Mouse (Mus musculus) olfactory bulb, adult 2 months (tissue): ENCODE measurements around the gene Gm960. TPM values are rescaled to one million over a fixed set of nuclear protein-coding genes. Genes with fewer than 3 reads are reported as not detected.

Source experiments
- H3K27ac ChIP-seq: fragments of 200-500 bp; 2 replicates; pipeline ENCODE4 v1.5.1; 2012; ENCODE audit warnings: low read depth, low read length; ENCODE audit not compliant: insufficient read depth
- H3K4me1 ChIP-seq: fragments of 200-500 bp; 2 replicates; pipeline ENCODE4 v1.6.1; 2012; ENCODE audit warnings: low read length; ENCODE audit not compliant: control insufficient read depth, insufficient read depth
- H3K4me3 ChIP-seq: fragments of 200-500 bp; 2 replicates; pipeline ENCODE4 v1.5.1; 2012; ENCODE audit warnings: mild to moderate bottlenecking, low read depth, low read length, moderate library complexity; ENCODE audit not compliant: insufficient read depth
- CTCF ChIP-seq: fragments of 200-500 bp; IDR thresholded peaks from 2 replicates; pipeline ENCODE4 v1.5.1; 2012; ENCODE audit warnings: low read depth, mild to moderate bottlenecking, low read length, moderate library complexity; ENCODE audit not compliant: insufficient read depth
- POLR2A ChIP-seq: fragments of 200-500 bp; IDR thresholded peaks from 2 replicates; pipeline ENCODE4 v1.6.1; 2012; ENCODE audit warnings: mild to moderate bottlenecking, low read depth, low read length, moderate library complexity; ENCODE audit not compliant: insufficient read depth
- WGBS: fragments of 180-500 bp; shearing (Covaris S2); methylation state at CpG from one replicate; pipeline ENCODE4 v1.1.7; 2018; 5-methylcytosine and 5-hydroxymethylcytosine counted together
- polyA plus RNA-seq: library from polyadenylated mRNA; stranded (reverse); fragments of >200 nt; gene quantifications from 2 replicates; pipeline ENCODE4 v1.2.4, GENCODE M21; 2012; ENCODE audit warnings: low replicate concordance; ENCODE audit not compliant: missing spikeins, insufficient read depth, insufficient read length

The Gm960 gene
- polyA plus RNA-seq, 1 experiment, result not detected

DNA sequence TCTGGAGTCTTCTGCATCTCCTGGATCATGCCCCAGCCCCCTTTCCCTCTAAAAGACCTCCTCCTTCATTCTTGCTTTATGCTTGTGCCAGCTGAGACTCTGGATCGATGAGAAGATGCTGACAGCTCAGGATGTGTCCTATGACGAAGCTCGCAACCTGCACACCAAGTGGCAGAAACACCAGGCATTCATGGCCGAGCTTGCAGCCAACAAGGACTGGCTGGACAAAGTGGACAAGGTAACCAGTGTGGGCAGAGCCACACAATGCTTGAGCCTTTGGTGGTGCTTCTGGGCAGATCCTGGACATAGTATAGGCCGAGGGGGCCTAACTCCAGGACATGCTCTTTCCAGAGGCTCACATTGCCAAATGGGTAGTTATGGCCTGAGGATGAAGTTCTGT is 41.3 kb upstream of the Gm960 start:
- TF ChIP-seq POLR2A, result no peak
- TF ChIP-seq CTCF, result no peak
- WGBS, result 89% methylated on average over 5 of the region's 5 CpGs
- H3K4me1 ChIP-seq, result peaks cover 13% of the 10 kb centered on the region
- no peak overlapping the region for H3K27ac ChIP-seq
- no peak overlapping the region for H3K4me3 ChIP-seq

DNA sequence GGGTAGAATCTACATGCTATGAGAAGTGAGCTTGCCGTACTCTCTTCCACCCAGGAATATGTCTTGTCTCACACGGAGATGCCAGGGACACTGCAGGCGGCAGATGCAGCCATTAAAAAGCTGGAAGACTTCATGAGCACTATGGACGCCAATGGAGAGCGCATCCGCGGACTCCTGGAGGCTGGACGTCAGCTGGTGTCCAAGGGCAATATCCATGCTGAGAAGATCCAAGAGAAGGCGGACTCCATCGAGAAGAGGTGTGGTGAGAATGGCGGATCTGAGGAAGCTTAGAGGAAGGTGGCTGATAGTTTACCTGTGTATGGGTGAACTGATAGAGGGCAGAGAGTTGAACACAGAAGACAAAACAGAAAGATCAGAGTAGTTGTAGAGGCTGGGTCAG is 40.6 kb upstream of the Gm960 start:
- TF ChIP-seq POLR2A, result no peak
- no peak for TF ChIP-seq CTCF
- Histone ChIP-seq H3K27ac (no peak overlapping the region), H3K4me3 (no peak overlapping the region), H3K4me1 (peaks cover 18% of the 10 kb centered on the region)
- 93% methylated on average over 11 of the region's 11 CpGs for WGBS

DNA sequence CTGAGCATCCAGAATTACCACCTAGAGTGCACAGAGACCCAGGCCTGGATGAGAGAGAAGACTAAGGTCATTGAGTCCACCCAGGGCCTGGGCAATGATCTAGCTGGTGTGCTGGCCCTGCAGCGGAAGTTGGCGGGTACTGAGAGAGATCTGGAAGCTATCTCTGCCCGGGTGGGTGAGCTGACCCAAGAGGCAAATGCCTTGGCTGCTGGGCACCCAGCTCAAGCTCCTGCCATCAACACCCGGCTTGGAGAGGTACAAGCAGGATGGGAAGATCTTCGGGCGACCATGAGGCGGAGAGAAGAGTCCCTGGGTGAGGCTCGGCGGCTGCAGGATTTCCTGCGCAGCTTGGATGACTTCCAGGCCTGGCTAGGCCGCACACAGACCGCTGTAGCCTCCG is 39.4 kb upstream of the Gm960 start:
- no peak overlapping the region for H3K27ac ChIP-seq
- TF ChIP-seq CTCF (no peak), POLR2A (no peak)
- 84% methylated on average over 13 of the region's 13 CpGs for WGBS
- peaks cover 18% of the 10 kb centered on the region for H3K4me1 ChIP-seq
- no peak overlapping the region for H3K4me3 ChIP-seq

DNA sequence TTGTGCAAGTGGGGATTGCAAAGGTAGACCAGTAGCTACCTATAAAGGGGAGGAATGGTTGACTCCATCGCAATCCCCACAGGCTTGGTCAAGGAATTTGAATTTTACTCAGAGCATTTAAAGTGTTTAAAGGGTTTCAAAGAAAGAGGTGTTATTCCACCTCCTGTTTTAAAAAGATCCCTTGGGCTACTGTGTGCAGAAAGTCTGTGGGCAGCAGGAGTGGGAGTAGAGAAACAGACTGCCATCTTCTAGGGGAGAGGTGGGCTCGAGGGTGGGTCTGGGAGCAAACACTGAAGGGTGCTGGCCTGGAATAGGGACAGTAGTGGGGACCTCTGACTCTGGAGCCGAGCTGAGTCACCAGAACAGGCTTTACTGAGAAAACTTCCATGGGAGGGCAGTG is 34.6 kb upstream of the Gm960 start:
- TF ChIP-seq CTCF, result no peak
- TF ChIP-seq POLR2A, result no peak
- H3K4me3 ChIP-seq, result no peak overlapping the region
- H3K27ac ChIP-seq, result no peak overlapping the region
- peaks cover 5% of the 10 kb centered on the region; the same call in 1 of the 2 replicates for H3K4me1 ChIP-seq
- 78% methylated on average over 3 of the region's 3 CpGs for WGBS

DNA sequence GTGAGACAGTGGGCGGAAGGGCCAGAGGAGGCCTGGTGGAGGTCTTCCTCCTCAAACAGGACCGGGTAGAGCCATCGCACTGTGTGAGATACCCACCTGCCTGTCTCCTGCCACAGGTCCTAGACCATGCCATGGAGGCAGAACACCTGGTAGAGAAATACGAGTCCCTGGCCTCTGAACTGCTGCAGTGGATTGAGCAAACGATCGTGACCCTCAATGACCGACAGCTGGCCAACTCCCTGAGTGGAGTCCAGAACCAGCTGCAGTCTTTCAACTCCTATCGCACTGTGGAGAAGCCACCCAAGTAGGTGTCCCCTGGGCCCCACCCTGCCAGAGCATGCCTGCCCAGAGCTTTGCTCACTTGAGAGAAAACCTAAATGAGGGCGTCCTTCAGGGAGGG is 30.7 kb upstream of the Gm960 start:
- 84% methylated on average over 9 of the region's 9 CpGs for WGBS
- 0 out of 2 replicates have a peak, but pooled peaks cover under 1% of the 10 kb centered on the region for H3K4me1 ChIP-seq
- H3K4me3 ChIP-seq, result no peak overlapping the region
- TF ChIP-seq CTCF (no peak), POLR2A (no peak)
- H3K27ac ChIP-seq, result no peak overlapping the region

DNA sequence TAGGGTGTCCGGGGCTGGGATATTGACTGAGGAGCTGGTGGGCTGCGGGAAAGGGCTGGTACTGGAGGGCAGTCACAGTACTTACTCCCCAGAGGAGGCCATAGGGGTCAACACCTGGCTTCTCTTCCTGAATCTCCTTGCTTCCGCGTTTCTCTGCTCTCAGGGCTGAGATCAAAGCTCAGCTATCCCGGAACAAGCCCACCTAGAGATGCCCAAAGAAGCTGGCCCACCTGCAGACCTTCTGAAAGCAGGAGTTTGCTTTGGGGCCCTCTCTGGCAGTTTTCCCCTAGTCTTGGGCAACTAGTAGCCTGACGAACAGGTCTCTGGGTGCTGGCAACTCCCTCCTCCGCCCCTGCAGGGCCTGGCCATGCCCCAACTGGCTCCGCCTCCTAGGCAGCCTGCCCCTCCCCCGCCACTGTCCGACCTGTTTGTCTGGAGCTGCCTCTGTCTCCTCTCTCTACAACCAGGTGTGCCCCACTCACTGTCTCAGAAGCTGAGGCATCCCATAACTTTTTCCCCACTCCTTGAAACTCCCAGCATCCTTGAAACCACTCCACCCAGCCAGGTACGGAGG is 22.3 kb upstream of the Gm960 start:
- 33% methylated on average over 11 of the region's 11 CpGs for WGBS
- peaks cover 19% of the 10 kb centered on the region for H3K4me1 ChIP-seq
- TF ChIP-seq POLR2A, result no peak
- TF ChIP-seq CTCF, result no peak
- H3K27ac ChIP-seq, result no peak overlapping the region
- H3K4me3 ChIP-seq, result no peak overlapping the region

DNA sequence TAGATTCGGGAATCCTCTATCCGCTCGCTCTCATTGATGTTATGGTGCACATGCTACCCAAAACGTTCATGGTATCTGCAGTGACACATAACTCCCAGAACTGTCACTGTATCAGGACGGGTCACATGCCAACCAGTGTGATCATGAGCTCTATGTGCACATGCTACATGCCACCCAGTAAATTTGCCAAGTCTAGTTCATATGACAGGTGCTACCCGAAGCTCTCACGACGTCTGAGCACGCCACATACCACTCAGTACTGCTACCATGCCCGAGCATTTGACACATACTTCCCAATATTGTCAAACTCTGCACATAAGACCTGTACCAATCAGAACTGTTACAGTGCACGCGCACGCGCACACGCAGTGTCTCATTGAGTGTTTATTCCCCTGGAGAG is 21.6 kb upstream of the Gm960 start:
- Histone ChIP-seq H3K4me3 (no peak overlapping the region), H3K4me1 (peaks cover 19% of the 10 kb centered on the region), H3K27ac (no peak overlapping the region)
- 85% methylated on average over 15 of the region's 15 CpGs for WGBS
- TF ChIP-seq CTCF, result no peak

DNA sequence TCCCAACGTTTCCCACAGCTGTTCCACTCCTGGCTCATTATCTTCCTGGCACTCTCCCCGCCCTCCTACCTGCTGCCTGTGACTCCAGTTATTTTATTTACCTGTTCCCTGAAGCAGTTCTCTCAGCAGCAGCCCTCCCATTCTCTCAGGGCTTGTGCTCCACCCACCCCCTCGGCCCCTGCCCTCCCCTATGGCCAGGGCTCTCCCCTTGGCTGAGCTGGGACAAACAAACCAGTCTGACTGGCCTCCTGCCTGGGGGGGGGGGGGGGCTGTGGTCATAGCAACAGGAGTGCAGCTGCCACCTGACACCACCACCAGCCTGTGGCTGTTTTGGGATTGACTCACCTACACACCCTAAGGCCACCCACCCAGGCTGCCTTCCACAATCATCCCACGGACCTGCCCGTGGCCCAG is 20.9 kb upstream of the Gm960 start:
- Histone ChIP-seq H3K4me1 (peaks cover 26% of the 10 kb centered on the region), H3K27ac (no peak overlapping the region), H3K4me3 (no peak overlapping the region)
- WGBS, result 26% methylated on average over 5 of the region's 5 CpGs
- no peak for TF ChIP-seq POLR2A
- TF ChIP-seq CTCF, result no peak

DNA sequence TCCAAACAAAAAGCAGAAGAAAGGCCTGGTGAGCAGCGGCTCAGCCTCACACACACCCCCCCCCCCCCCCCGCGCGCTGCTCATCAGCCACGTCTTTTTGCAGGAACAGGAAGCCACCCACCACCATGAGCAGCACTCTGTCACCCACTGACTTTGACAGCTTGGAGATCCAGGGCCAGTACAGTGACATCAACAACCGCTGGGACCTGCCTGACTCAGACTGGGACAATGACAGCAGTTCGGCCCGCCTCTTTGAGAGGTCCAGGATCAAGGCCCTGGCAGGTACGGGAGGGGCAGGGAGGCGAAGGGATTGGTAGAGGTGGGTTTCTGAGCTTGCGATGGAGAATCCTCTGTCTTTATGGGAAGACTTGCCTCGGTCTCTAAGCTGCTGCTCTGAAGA is 20.2 kb upstream of the Gm960 start:
- TF ChIP-seq CTCF (no peak), POLR2A (no peak)
- peaks cover 30% of the 10 kb centered on the region for H3K4me1 ChIP-seq
- H3K27ac ChIP-seq, result no peak overlapping the region
- H3K4me3 ChIP-seq, result no peak overlapping the region
- 46% methylated on average over 12 of the region's 12 CpGs for WGBS

DNA sequence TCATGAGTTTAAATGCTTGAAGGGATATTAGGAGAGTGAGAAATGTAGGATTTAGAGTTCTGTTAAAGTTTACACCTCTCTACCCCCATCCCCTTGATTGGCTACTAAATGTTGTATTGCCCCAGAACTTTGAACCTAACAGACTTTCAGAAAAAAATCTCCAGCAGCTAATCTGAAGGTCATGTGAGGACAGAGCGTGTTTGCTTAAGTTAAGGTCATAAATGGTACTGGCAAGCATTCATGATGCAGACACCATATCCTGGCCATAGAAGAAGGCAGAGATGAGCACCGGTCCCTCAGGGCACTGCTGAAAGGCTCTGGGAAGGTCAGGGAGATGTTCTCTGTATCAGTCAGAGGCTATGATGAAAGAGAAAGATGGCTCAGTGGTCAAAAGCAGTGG is 18.8 kb upstream of the Gm960 start:
- H3K27ac ChIP-seq, result no peak overlapping the region
- TF ChIP-seq POLR2A (no peak), CTCF (no peak)
- no peak overlapping the region for H3K4me3 ChIP-seq
- peaks cover 31% of the 10 kb centered on the region for H3K4me1 ChIP-seq
- WGBS, result 95% methylated on average over 2 of the region's 2 CpGs
